In the genomic region with DNA sequence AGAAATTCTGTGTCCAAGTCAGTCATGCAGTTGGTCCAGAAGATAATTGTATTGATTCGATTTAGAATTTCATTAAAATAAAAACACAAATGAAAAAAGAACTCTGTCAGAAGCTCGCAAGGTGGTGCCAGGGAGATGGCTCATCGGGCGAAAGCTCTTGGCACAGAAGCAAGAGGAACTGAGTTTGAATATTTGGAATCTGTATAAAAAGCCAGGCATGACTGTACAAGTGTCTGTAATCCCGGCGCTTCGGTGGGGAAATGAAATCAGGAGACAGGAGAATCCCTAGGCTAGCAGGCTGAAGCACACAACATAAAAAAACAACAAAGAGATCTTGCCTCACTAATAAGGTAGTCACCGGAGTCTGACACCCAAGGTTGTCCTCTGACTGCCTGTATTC, we compare ENCODE assay signal across 18 mouse cellular contexts.
A peak's percentile ranks its signal among the peaks of the same experiment; 100 is the strongest.
DNase-seq lines count a peak whose midpoint lies in the region; ATAC-seq lines count a peak whose summit lies in the region.
"Had no signal": no experiment of that assay in that cellular context is flagged by ENCODE, and none has a peak within 500 bp of the region (broad histone marks: within the 10 kb centered on the region; RNA-seq: fewer than 3 reads in every experiment).

No protein-coding gene starts in this region.

- H3K4me2 ChIP-seq in kidney, embryonic 14.5 days (replicated peaks; ENCODE audit: low read depth, low read length), result no peak overlapping the region
- H3K4me2 ChIP-seq: forebrain, embryonic 15.5 days; limb, embryonic 15.5 days had no signal

- no peak overlapping the region for H3K27ac ChIP-seq in limb, embryonic 10.5 days
- no peak overlapping the region for H3K27ac ChIP-seq in kidney, embryonic 14.5 days (ENCODE audit: low read depth, low read length)
- H3K27ac ChIP-seq: forebrain, embryonic 15.5 days; heart, embryonic 10.5 days; limb, embryonic 15.5 days had no signal

- no peaks in the 10 kb centered on the region for H3K36me3 ChIP-seq in limb, embryonic 10.5 days
- H3K36me3 ChIP-seq in kidney, embryonic 14.5 days (ENCODE audit: control insufficient read depth, insufficient read depth, low read length), result no peaks in the 10 kb centered on the region
- H3K36me3 ChIP-seq: forebrain, embryonic 15.5 days; heart, embryonic 10.5 days; limb, embryonic 15.5 days had no signal

- no peak overlapping the region for H3K9ac ChIP-seq in kidney, embryonic 14.5 days (ENCODE audit: low read depth, low read length)
- H3K9ac ChIP-seq: forebrain, embryonic 15.5 days; limb, embryonic 15.5 days had no signal

- no peaks in the 10 kb centered on the region; the same call in 1 of the 2 replicates for H3K27me3 ChIP-seq in limb, embryonic 10.5 days (ENCODE audit: low read depth, poor library complexity, severe bottlenecking)
- H3K27me3 ChIP-seq in kidney, embryonic 14.5 days (ENCODE audit: control insufficient read depth, insufficient read depth, low read length), result no peaks in the 10 kb centered on the region
- H3K27me3 ChIP-seq: forebrain, embryonic 15.5 days had no signal

- no peak overlapping the region for H3K4me3 ChIP-seq in limb, embryonic 10.5 days
- H3K4me3 ChIP-seq in kidney, embryonic 14.5 days (ENCODE audit: low read length), result no peak overlapping the region
- H3K4me3 ChIP-seq: forebrain, embryonic 15.5 days; heart, embryonic 10.5 days; limb, embryonic 15.5 days; megakaryocyte, embryonic 14.5 days had no signal

- H3K4me1 ChIP-seq in limb, embryonic 10.5 days, result peaks cover 3% of the 10 kb centered on the region
- H3K4me1 ChIP-seq in kidney, embryonic 14.5 days (ENCODE audit: control insufficient read depth, insufficient read depth, low read length), result no peaks in the 10 kb centered on the region
- H3K4me1 ChIP-seq: heart, embryonic 10.5 days; megakaryocyte, embryonic 14.5 days had no signal

- 93% methylated on average over 8 of the region's 8 CpGs for WGBS in limb, embryonic 10.5 days
- WGBS in kidney, embryonic 14.5 days, result 93% methylated on average over 8 of the region's 8 CpGs

- H3K9me3 ChIP-seq in limb, embryonic 10.5 days (replicated peaks), result no peaks in the 10 kb centered on the region
- H3K9me3 ChIP-seq in kidney, embryonic 14.5 days (ENCODE audit: control insufficient read depth, low read length), result no peaks in the 10 kb centered on the region
- H3K9me3 ChIP-seq: forebrain, embryonic 15.5 days; heart, embryonic 10.5 days; limb, embryonic 15.5 days had no signal

- intact Hi-C loops in left cerebral cortex, postnatal 25 days (cut with DNase I), result loop anchor here (10.0 kb wide), 2 partner anchors 161 to 539 kb away; a partner anchor contains a TSS

- no peak for ATAC-seq in kidney, embryonic 14.5 days (ENCODE audit: low FRiP score, low TSS enrichment)
- ATAC-seq: forebrain, embryonic 15.5 days; hindbrain, embryonic 16.5 days had no signal

- peak; percentile 39 to 75 for DNase-seq in frontal cortex, adult 2 months (ENCODE audit: extremely low spot score in 1 of 2, low spot score in 1 of 2)
- no peak for DNase-seq in frontal cortex, postnatal 14 days (ENCODE audit: low spot score in 2 of 2)
- peak; percentile 25 for DNase-seq in NIH3T3 (ENCODE audit: low read depth)
- DNase-seq in brain, adult 2 months (ENCODE audit: low read depth, low spot score), result peak; percentile 77
- peak; percentile 43 to 81 for DNase-seq in left cerebral cortex, postnatal 25 days (ENCODE audit: low spot score in 2 of 2)
- no peak for DNase-seq in T-cell, adult 2 months (ENCODE audit: low spot score)
- no peak for DNase-seq in limb, embryonic 10.5 days (ENCODE audit: low spot score)
- DNase-seq: cerebellum, adult 9-11 months; gastrocnemius, postnatal 36 days; kidney, postnatal 10 days; lung, postnatal 10 days; thymus, postnatal 36 days had no signal

Comparison
In these comparisons a context has a peak if more than half of its experiments do, and no peak if none do; other contexts are left out.
1. DNase-seq: peak in frontal cortex, adult 2 months (2 of 2), NIH3T3 (single experiment), brain, adult 2 months (single experiment) and left cerebral cortex, postnatal 25 days (2 of 2); none in frontal cortex, postnatal 14 days (0 of 2), T-cell, adult 2 months (single experiment) and limb, embryonic 10.5 days (single experiment).